Mouse (Mus musculus): ENCODE measurements at regions not wholly inside any gene's neighbourhood (a gene's known extent, or its start where the extent isn't known, plus 50 kb on each side); places are given as distances from the start of the nearest gene placed in this dataset.

GRCm38 (mm10) chr14:105502633-105502975 is 244.2 kb downstream of the Ndfip2 start:
- in situ Hi-C loops (cut with MboI, MseI): no loop called here

- in situ Hi-C loops (cut with MboI, MseI): no loop called here
These were observed 243.6 kb downstream of the Ndfip2 start for GRCm38 (mm10) chr14:105501792-105502632.

DNA sequence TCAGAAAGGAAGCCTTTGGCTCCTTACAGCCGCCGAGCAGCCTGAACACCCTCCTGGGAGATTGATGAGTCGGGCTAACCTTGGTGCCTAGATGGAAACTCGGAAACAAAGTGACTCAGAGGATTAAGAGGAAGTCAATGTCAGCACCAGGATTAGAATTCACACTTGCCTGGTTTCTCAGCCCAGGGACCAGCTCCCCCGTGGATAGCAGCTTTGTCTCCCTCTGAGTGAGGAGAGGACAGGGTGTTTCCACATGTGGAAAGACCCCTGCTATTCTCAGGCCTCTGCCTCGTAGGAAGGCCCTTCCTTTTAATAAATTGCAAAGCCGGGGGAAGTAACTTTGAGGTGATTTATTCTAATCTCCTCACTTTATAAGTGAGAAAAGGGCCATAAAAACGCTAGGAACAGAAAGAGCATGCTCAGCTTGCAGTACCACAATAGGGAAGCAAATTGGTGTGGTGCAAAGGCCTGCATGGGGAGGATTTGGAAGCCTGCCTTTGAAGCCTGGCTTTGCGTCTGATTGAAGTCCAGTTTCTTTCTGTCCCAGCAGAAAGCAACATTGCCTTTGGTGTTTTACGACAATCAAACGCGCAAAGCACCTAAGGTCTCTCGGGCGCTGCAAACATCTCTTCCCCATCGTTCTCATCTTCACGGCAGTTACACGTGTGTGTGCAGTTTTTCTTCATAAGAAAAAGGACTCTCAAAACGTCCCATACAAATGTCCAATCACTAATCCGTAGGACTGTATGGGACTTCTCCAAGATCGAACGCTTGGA is 242.8 kb downstream of the Ndfip2 start:
- in situ Hi-C loops (cut with MboI, MseI): no loop called here

GRCm38 (mm10) chr14:105499319-105499895 is 241.0 kb downstream of the Ndfip2 start:
- in situ Hi-C loops (cut with MboI, MseI): no loop called here

DNA sequence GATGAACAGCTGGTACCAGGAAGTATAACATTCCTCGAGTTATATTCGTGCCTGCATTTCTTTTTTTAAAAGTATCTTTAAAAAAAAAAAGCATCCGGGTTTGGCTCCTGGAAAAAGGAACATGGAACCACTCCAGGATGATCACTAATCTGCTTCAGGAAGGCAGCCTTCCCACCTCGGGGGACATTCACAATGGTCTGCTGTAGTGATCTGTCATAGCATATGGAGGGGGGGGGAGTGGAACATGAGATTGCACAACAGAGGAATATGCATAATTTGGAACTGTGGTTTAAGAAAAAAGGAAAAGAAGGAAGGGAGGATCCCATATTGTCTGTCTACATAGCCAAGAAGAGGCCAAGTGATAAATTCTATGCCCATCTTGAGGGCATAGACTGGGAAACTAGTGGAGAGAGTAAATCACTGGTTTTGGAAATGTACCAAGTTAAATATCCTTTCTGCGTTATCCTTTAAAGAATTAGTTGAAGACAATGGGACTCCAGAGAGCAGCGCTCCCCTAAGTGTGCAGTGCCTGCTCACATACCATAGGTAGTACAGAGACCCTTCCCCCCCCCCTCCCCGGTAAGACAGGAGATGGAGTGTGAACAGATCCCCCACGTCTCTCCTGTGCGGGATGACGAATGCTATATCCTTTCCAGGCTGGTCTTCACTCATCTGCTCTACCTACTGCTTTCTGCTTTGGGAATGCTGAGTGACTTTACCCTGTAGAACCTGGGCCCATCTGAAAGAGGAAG is 240.0 kb downstream of the Ndfip2 start:
- in situ Hi-C loops (cut with MboI, MseI): no loop called here

DNA sequence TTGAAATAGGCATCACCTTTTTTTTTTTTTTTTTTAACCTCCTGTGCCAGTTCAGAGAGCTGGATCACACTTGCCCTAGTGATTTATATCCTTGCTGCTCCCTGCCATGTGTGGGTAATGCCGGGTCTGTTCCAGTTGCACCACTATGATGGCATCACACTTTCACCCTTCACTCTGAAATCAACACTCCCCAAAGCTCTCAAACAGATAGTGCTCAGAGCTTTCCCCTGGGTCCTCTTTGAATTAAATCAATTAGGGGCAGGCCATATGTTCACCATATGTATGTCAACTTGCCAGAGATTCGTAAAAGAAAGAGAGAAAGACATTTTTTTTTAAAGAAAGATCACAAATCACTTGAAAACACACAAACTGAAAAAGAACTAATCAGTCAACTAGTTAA is 236.8 kb downstream of the Ndfip2 start:
- in situ Hi-C loops (cut with MboI, MseI): no loop called here

DNA sequence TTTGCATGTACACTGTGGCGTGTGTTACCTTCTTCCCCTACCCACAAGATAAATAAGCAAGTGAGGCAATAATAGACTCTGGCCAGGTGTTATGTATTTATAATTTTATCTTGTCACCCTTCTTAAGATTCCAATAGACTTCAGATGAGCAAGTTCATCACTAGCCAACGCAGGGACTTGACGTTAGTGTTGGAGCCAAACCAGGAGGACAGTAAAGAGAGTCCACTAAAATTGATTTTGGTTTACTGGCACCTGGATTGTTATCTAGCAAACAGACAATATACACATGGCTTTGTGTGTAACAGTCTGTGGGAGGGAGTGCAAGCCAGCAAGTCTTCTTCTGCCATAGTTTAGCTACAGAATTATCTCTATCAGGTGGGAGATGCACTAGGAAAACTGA is 236.0 kb downstream of the Ndfip2 start:
- in situ Hi-C loops (cut with MboI, MseI): no loop called here

GRCm38 (mm10) chr14:105490158-105490557 is 231.8 kb downstream of the Ndfip2 start:
- in situ Hi-C loops (cut with MboI, MseI): no loop called here

DNA sequence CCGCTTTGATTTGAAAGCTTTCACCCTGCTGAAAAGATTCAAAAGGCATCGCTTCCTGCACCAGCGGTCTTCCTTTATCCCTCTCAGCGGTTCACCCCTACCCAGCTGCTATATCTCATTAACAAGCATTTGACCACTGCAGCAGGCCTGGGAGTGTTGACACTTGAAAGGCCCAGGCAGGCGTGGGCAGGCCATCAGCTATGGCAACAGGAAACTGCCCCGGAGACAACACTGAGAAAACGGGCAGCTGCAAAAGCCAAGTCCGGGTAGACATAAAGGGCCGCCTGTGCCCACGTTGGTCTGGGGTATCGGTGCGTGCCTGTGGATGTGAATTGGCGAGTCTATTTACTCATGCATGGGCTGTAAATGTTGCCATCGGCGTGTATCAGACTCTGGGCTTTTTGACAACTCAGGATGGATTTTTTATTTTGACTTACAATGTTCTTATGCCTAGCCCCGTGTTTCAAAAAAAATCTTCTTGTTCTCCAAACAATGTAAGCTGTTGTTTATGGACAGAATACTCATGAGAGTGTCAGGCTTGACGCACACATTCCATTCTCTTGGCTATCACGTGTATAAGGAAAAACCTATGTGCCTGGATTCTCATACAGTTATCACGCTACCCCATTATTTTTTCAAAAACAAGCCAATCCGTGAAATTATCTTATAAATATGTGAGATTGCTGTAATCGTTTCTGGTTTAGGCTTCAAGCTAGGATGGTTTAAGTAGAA is 225.1 kb downstream of the Ndfip2 start:
- in situ Hi-C loops (cut with MboI, MseI): no loop called here

GRCm38 (mm10) chr14:105482644-105483351 is 224.4 kb downstream of the Ndfip2 start:
- in situ Hi-C loops (cut with MboI, MseI): no loop called here

DNA sequence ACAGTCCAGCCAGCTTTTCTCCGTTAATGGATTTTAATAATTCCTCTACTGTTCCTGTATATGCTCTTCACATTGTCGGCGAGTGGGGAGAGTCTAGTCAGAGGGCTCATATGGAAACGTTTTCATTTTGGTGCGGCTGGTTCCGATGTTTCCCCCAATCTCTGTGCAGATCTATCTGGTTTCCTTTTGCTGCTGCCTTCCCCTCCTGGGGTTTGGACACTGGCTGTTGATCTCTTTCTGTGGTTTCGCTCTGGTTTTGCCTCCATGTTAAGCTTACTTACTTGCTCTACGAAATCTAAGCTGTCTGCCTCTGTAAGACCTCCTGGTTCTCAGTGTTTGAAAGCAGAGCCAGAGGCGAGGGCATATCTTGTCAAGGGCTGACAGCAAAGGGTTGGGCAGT is 221.7 kb downstream of the Ndfip2 start:
- in situ Hi-C loops (cut with MboI, MseI): no loop called here

DNA sequence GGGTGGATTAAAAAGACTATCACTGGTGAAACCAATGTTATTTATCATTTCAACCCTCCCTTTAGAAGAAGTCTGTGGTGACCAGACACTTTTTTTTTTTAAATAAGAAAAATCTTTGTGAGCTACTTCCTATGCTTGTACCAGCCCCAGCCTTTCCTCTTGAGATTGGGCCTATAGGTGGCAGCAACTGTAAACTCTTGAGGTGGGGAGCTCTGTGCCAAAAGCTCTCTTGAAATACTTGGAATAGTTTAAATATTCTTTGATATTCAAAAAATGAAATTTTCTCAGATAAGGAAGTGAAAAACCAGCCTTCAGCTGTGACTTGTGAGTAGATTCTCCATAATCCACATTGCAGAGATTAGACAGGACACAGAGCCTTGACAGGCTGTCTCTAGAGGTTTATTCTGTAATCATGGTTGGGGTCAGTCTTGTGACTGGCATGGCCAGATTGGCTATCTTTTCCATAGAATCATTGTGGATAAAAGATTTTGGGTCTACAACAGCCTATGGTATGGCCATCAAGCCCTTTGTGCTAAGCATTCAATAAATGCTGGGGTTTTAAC is 216.7 kb downstream of the Ndfip2 start:
- in situ Hi-C loops (cut with MboI, MseI): no loop called here

DNA sequence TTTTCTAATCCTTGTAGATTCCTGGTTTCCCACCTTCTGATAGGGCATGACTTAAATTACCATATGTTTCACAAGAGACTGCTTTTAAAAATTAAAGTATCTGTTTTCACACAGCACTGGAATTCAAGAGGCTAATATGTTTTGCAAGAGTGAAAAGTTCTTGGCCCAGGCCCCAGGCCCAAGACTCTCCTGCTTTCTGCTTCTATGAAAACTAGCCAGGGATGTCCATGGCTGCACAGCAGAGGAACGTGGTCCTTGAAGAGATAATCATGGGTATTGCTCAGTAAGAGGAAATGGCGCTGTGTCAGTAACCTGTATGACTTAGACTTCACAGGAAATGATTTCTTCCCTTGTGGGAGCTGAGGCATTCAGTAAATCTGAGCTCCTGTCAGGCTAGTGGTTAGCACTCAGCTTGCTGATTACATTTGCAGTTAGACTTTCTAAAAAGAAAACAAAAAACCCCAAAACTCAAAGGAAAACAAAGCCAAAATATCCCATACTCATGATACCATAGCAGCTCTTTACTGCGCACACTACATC is 190.6 kb downstream of the Ndfip2 start:
- in situ Hi-C loops (cut with MboI, MseI): loop anchor here (10.0 kb wide), 1 partner anchor 1116 kb away; no protein-coding TSS in a partner anchor

- in situ Hi-C loops (cut with MboI, MseI): loop anchor here (10.0 kb wide), 1 partner anchor 1118 kb away; no protein-coding TSS in a partner anchor
These were observed 188.7 kb downstream of the Ndfip2 start for GRCm38 (mm10) chr14:105447088-105447487.

DNA sequence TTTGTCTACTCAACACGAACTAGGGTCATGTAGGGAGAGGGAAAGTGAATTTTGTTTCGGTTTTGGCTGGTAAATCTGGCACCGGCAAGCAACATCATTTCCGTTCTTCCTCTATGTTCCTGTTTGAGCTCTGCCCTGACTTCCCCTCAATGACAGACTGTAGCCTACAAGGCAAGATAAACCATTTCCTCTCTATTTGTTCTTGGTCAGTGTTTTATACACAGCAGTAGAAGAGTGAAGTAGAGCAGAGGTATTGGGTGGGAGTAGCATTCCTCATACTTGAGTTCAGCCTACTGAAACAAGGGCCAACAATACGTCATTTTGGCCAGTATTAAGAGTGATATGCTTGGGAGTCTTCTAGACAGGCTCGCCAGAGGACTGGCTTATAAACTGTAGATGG is 177.0 kb downstream of the Ndfip2 start:
- in situ Hi-C loops (cut with MboI, MseI): no loop called here

GRCm38 (mm10) chr14:105433456-105433855 is 175.1 kb downstream of the Ndfip2 start:
- in situ Hi-C loops (cut with MboI, MseI): no loop called here

- in situ Hi-C loops (cut with MboI, MseI): no loop called here
These were observed 174.3 kb downstream of the Ndfip2 start for GRCm38 (mm10) chr14:105432670-105433069.

DNA sequence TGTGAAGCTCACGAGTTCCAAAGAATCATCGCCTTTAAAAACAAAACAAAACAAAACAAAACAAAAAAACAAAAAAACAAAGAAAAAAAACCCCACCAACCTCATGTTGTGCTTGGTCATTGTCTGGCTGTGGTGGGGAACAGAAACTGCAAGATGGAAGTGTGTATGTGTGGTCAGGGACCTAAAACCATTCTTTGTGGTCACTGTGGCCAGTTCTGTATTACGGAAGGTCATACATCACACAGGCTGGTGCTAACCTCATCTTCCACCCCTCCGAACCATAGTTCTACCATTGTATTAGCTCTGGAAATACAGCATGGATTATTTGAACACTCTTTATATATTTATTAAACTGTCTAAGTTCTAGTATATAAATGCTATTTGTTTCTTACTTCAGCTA is 173.2 kb downstream of the Ndfip2 start:
- in situ Hi-C loops (cut with MboI, MseI): no loop called here

GRCm38 (mm10) chr14:105429664-105430257 is 171.4 kb downstream of the Ndfip2 start:
- in situ Hi-C loops (cut with MboI, MseI): no loop called here
